Mouse (Mus musculus) right cerebral cortex, adult 2 months (tissue): Measurements from ENCODE around the gene Rilpl1.
"Not testable (repeated sequence)": the region's sequence is repeated elsewhere in the genome, so short reads cannot be mapped to it uniquely, and the experiment has no call there.

ENCODE experiments used
- DNase-seq, 2 experiments: peaks; one replicate each; pipeline ENCODE4 v3.0.0; 2021 to 2022; ENCODE audit warnings: low spot score in 2 of 2

Rilpl1 gene

GRCm38 (mm10) chr5:124529697-124530096, 1.5 kb downstream of the Rilpl1 start:
- DNase-seq = no peak

- DNase-seq = no peak
These were observed 2.0 kb downstream of the Rilpl1 start for GRCm38 (mm10) chr5:124529191-124529651.

- no peak for DNase-seq
These were observed 2.4 kb downstream of the Rilpl1 start for GRCm38 (mm10) chr5:124528791-124529190.

GRCm38 (mm10) chr5:124528351-124528750, 2.8 kb downstream of the Rilpl1 start:
- DNase-seq = no peak

DNA sequence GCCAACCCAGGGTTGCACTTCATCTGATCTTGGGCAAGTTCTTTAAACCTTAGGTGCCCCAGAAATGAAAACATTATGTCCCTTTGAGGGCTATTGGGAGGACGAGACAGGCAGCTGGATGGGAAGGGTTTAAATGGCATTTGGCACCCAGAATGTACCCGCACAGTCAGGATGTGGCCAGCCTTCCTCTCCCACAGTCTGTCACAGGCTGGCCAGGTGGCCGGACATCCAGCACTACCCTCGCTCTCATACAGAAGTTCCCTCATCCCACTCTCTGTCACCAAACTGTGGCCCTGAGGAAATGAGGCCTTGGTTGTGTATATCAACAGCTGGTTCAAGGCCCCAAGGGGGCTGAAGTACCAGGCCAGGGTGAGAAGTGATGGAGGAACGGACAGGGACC, 6.2 kb downstream of the Rilpl1 start:
- DNase-seq = no peak

- DNase-seq = no peak
These were observed 8.2 kb downstream of the Rilpl1 start for GRCm38 (mm10) chr5:124523032-124523431.

- DNase-seq = no peak
These were observed 9.6 kb downstream of the Rilpl1 start for GRCm38 (mm10) chr5:124521588-124521987.

DNA sequence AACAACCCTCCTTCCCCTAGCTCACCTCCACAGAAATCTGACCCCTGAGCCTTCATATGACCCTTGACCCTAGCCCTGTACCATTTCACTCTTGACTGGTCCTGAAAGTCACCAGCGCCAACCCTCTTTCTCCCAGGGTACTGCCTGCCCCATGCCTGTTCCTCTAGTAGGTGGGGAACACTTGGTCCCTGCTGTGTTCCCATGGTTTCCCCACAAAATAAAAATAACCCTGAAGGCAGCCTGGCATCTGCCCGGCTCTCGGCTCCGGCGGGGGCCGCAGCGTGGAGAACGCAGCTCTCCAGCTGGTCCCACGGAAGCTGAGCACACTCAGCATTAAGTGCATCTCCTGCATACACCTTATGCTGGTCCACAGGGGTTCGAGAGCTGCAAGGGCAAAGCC, 12.5 kb downstream of the Rilpl1 start:
- peak; percentile 80 to 81 for DNase-seq

- no peak for DNase-seq
These were observed 15.4 kb downstream of the Rilpl1 start for GRCm38 (mm10) chr5:124515789-124516188.

DNA sequence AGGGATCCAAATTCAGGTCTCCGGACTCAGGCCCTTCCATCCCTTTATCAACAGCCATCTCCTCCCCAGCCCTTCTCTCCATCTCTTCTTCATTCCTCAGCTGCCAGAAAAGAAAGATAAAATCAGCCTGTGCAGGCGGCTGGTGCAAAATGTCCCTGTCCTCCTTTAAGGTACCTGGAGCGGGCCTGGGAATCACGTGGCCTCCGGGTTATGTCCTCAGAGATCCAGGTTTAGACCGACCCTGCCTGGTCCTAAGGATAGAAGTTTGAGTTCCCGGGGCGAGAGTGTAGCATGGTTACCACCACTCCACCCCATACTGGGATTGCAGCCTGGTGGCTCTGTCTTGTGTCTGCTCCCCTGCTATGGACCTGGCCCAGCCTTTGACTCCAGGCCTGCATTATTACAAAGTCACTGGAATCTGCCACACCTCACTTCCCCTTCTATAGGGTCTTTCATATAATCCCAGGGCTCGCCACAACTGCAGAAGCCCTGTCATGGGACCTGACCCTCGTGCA, 20.6 kb downstream of the Rilpl1 start:
- no peak for DNase-seq

DNA sequence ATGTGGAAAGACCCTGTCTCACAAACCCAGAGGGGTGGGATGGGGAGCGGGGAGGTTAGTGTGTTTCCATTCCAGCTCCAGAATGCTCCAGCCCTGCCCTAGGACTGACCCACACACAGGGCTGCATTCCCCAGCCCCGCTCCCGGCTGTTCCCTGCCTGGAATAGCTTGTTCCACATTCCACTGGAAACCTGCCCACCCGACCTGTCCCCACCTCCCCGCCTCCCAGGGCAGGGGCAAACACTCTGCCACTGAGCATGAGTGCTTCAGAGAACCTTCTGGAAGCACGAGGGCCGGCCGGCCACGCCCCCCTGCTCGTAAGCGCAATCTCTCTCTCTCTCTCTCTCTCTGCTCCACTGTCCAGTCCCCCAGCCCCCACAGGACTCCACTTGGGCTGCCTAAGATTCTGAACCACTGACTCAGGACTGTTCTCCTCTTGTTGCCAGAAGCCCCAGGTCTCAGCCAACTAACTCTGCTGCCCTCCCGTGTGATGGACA, 21.4 kb downstream of the Rilpl1 start:
- DNase-seq = no peak

- no peak for DNase-seq
These were observed 22.0 kb downstream of the Rilpl1 start for GRCm38 (mm10) chr5:124509200-124509599.

DNA sequence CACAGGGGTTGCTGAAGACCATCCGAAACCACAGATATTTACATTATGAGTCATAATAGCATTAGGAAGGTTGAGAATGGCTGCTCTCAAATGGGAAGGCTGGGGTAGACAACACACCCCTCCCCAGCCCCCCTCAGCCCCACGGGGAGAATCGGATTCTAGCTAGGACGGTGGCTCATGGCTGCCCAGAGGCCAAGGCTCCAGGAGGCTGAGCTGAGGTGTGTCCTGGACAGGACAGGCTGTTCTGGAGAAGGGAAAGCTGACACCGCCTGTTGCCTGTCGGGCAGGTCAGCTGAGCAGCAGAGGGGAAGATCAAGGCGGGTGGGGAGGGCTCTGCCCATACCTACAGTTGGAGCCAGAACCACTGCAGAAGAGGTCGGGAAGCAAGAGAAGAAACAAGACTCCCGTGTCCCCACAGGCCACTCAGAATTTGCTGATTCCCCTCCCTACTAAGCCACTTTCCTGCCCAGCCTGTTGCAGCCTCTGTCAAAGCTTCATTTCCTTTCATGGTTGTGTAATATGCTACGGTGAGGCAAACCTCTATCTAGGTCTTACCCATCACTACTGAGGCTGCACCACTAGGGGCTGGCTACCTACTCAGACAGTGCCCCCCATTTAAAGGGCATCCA, 24.3 kb downstream of the Rilpl1 start:
- DNase-seq = no peak

DNA sequence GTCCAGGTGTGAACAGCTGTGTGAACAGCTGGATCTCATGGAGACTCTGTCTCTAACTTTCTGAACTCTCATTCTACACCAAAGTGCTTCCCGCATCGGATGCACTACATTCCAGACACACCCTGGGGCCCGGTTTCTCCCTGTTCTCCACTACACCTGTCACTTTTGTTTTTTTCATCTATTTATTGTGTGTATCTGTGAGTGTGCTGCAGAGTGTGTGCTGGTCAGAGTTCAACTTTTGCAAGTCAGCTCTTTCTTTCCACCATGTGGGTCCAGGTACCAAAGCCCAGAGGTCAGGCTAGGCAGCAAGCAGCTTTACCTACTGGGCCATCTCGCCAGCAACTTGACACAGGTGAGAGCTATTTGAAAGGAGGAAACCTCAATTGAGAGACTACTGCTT, 26.0 kb downstream of the Rilpl1 start:
- DNase-seq = no peak

DNA sequence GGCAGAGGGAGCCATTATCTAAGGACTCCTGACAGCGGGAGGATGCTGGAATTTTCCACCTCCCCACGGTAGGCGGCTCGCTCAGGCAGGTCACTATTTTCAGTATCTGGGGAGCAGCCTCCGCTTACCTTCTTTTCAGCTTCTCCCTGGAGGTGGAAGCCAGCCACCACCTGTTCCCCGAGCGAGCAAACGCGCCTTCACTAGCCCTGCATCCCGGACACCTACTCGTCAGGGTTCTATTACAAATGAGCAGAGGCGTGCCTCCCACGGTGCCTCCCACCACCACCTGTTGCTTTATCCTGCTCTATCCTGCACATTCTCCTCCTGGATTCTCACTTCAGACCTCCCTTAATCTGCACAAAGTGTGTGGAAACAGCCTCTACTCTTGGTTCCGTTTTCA, 27.4 kb downstream of the Rilpl1 start:
- peak; percentile 95 for DNase-seq

DNA sequence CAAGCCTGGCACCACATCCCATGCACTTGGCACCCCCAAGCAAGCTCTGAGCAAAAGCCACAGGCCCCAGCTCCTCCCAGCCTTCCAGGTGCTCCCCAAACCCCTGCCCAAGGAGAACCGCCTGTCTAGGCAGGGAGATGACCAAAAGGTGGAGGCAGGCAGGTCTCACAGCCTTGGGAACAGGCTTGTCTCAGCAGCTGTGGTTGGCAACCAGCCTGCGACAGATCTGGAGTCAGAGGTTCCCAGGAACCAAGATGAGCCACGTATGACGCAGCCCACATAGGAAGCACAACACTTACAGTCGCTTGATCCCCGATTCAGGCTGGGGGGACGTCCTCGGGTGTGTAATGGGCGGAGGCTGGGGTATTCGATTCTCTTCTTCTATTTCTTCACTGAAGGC, 29.6 kb downstream of the Rilpl1 start:
- no peak for DNase-seq

GRCm38 (mm10) chr5:124500573-124500972, 30.6 kb downstream of the Rilpl1 start:
- peak; percentile 72 to 73 for DNase-seq

- not testable (repeated sequence) for DNase-seq
These were observed 31.2 kb downstream of the Rilpl1 start for GRCm38 (mm10) chr5:124500037-124500436.

DNA sequence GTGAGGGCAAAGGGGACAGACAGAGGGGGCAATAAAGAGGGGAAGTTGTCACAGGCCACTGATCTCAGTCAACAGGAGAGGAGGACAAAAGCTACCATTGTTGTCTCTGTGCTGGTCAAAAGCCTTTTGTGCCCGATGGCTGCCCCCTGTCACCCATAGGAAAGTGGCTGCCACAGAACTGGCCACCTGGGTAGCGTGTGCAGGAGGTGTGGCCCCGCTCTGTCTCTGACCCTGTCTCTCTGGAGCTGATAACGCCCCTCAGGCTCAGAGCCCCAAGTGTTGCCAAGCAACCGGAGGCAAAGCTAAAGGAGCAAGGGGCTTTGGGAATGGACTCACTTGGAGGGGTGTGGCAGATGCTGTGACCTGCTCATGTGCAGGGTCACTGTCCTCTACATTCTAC, 32.2 kb downstream of the Rilpl1 start:
- no peak for DNase-seq

DNA sequence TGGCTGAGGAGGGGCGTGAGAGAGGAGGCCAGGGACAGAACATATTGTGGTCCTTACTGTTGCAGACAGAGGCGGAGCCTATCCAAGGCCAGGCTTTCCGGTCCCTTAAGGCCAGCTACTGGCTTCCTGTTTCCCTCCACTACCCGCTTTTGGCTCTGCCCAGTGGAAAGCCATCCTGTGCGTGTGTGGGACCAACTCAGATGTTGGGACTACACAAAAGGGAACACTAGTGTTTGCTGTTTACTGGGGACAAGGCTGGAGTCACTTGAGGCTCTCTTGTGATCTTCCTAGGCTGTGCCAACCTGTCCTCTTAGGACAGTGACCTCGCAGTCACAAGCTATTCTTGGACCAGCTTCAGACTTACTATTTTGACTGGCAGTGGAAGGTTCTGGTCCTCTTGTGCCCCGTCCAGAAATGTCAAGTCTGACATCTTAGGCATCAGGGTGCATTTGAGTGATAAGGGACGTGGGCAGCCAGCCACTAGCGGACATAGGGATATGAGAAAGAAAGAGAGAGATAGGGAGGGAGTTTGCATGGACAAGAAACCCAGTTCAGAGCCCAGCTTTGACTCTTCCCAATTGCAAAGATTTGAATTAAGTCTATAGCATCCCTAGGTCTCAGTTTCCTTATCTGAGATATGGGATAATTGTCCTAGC, 32.8 kb downstream of the Rilpl1 start:
- DNase-seq = no peak

DNA sequence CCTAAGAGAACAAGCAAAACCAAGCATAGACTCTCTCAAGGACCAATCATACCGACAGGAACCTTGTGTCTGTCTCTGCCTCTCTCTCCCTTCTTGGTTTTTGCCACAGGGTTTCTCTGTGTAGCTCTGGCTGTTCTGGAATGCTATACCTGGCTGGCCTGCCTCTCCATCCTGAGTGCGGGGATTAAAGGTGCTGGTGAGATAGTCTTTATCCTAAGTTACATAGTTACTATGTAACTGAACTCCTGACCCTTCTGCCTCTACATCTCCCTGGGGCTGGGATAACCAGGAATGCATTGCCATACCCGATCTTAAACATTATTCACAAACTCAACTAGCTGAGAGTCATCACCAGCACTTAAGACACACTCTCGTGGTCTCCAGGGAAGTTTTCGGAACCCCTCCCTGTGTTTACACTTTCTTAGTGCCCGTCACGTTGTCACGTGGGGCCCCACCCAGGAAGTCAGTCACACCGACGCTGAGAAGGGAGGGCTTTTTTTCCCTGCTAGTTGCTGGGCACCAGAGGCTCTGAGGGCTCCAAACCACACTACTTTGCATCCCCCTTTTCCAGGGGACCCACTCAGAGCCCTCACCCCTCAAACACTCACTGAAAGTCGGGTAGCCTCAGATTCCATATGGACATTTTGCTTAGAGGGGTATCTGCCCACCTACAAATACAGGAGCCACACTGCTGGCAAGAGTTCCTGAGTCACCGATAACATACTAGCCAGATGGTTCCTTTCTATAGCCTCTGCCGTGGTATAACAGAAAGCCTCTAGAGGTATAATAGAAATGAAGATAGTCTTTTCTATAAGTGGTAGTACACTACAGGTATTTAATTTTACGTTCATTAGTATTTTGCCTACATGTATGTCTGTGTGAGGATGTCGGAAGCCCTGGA, 34.3 kb downstream of the Rilpl1 start:
- DNase-seq = no peak

GRCm38 (mm10) chr5:124495547-124495946, 35.6 kb downstream of the Rilpl1 start:
- no peak for DNase-seq
